Mouse (Mus musculus) forelimb bud, embryonic 11.5 days (tissue): ENCODE measurements at regions not wholly inside any gene's neighbourhood (a gene's known extent, or its start where the extent isn't known, plus 50 kb on each side); places are given as distances from the start of the nearest gene placed in this dataset.
A peak's percentile ranks its signal among the peaks of the same experiment; 100 is the strongest.
"Not testable (repeated sequence)": the region's sequence is repeated elsewhere in the genome, so short reads cannot be mapped to it uniquely, and the experiment has no call there.

Experiments
- DNase-seq: peaks from one replicate; pipeline ENCODE4 v3.0.0-alpha.2; 2012; ENCODE audit warnings: low read depth, low spot score

DNA sequence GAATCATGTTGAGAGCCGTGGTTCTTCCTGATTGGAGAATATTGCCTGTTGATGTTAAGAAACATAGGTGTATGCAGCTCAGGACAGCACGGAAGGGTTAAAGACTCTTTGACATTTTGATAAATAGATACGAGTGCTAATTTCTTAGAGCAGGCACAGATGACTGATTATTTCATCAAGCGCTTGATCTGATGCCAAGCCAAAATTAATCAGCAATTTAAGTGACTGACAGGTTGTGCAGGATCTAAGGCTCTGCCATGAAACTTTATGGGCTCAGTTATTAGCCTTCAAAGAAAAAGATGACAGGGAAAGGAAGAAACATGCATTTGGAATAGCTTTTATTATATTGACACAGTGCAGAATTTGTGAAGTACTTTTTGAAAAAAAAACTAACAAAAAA, 157.2 kb upstream of the Gje1 start:
- no peak for DNase-seq

DNA sequence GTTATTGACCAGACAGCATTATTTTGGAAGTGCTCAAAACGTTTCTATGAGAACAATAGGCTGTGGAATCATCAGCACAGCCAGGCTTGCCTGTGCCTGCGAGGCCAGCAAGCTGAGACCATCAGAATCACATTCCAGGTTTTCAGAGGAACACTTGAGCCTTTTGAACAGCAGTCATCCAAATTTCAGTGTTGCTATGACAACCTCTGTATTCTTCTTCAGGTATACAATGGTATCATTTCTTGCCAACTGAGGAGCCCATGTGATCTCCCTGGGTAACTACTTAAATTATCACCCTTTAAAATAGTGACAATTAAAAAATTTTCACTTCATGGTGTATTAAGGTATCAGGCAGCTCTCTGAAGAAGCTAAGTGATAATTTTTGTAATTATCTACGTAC, 143.2 kb upstream of the Gje1 start:
- peak; percentile 2 for DNase-seq

DNA sequence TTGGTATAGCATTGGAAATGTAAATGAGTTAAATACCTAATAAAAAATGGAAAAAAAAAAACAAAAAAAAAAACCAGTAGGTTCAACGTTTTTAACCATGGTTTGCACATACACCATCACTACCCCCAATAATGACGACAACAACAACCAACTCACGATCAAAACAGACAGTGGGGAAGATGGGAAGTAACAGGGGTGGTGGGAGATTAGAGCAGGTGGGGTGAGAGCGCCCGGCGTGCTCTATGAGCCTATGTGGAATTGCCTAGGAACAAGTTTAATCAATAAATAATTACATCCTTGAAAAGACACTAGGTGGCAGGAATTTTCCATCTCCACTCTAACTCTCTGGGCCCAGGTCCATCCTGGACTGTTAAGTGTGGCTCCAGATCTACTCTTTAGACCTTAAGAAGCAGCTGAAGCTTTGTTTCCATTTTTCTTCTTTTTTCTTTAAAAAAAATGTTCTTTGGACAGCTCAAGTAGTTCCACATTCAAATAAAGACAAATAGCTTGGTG, 142.2 kb upstream of the Gje1 start:
- no peak for DNase-seq

DNA sequence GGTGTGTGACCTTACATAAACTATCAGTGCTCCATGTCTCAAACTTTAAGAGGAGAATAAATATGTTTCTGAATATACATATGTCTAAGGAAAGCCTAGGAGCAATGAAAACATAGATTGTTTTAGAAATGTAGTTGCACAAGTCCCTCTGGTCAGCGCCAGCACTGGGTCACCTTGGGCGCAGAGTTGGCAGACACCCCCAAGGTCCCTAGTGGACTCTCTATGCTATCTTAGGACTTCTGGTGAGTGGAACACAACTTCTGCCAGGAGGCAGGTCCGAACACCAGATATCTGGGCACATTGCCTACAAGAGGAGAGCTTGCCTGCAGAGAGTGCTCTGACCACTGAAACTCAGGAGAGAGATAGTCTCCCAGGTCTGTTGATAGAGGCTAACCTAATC, 128.6 kb upstream of the Gje1 start:
- DNase-seq, result not testable (repeated sequence)

DNA sequence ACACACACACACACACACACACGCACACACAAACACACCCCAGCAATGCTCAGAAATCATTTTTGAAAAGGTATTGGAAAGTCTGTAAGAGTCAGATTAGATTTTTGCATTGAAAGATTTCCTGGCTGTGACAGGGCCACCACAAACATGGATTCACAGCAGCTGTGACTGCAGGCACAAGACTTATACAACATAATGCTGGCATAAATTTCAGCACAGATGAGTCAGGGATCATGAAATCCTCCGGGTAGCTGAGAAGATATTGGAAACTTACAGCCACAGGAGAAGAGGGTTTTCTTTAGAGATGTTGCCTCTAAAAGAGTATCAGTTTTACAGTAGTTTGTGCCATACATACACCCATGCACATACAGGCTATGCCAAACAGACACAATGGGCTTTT, 127.0 kb upstream of the Gje1 start:
- no peak for DNase-seq
